Mouse (Mus musculus) layer of hippocampus, adult 9-11 months (tissue): ENCODE measurements at regions not wholly inside any gene's neighbourhood (a gene's known extent, or its start where the extent isn't known, plus 50 kb on each side); places are given as distances from the start of the nearest gene placed in this dataset.
A peak's percentile ranks its signal among the peaks of the same experiment; 100 is the strongest.

Experiments used
- DNase-seq: peaks from one replicate; pipeline ENCODE4 v3.0.0; 2022

- DNase-seq = no peak
These were observed 687.0 kb upstream of the Vrk2 start for GRCm38 (mm10) chr11:27280791-27281190.

GRCm38 (mm10) chr11:27264253-27264652 lies 670.5 kb upstream of the Vrk2 start:
- DNase-seq = peak; percentile 57

GRCm38 (mm10) chr11:27258521-27258920 lies 664.7 kb upstream of the Vrk2 start:
- DNase-seq = no peak

GRCm38 (mm10) chr11:27235884-27236283 lies 642.1 kb upstream of the Vrk2 start:
- DNase-seq = no peak

DNA sequence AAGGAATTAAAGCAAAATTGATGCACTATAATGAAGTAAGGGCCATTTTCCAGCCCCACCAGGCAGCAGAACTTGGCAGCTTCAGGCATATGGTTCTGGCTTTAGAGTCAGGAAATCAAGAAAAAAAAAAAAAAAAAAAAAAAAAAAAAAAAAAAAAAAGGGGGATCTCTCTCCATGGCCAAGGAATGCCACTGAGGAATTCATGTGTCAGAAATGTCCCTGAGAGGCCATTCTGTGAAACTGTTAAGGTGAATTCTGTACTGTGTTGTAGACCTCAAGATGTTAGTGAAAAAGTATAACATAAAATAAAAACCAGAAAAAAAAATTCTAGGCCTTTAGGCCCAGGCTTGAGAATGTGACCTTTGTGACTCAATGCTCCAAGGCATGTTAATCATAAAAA lies 632.7 kb upstream of the Vrk2 start:
- DNase-seq = no peak

DNA sequence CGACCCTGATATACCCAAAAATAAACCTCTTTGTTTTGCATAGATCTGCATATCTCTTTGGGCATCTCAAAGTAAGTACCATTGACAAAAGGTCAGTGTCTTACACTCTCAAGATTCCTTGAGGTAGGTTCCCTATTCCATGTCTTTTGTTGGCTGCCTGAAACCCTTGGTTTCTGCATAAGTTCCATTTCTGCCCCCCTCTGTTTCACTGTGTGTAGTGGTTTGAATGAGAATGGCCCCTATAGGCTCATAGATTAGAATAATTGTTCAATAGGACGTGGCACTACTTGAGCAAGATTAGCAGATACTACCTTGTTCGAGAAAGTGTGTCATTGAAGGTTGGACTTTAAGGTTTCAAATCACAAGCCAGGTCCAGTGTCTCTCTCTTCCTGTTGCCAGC lies 628.6 kb upstream of the Vrk2 start:
- no peak for DNase-seq

- DNase-seq = no peak
These were observed 628.2 kb upstream of the Vrk2 start for GRCm38 (mm10) chr11:27221956-27222355.

GRCm38 (mm10) chr11:27219715-27220699 lies 626.2 kb upstream of the Vrk2 start:
- DNase-seq = no peak

- DNase-seq = no peak
These were observed 622.0 kb upstream of the Vrk2 start for GRCm38 (mm10) chr11:27215752-27216151.

- DNase-seq = no peak
These were observed 609.8 kb upstream of the Vrk2 start for GRCm38 (mm10) chr11:27203330-27204214.

DNA sequence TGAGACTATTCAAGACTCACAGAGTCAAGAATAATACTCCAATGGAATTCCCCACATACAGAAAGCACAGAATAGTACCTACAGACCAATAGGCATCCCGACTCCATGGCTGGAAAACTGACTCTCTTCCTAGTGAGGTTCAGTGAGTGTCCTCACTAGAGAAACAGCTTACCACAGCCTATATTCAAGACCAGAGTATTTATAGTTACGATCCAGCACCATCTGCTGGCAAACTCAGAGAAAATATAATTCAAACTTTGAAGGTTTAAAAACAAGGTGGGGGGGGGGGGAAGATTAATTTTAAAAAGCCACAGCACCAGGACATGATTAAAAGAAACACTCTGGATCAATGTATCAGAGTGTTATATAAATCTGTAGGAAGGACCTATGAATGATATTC lies 590.2 kb upstream of the Vrk2 start:
- DNase-seq = no peak

DNA sequence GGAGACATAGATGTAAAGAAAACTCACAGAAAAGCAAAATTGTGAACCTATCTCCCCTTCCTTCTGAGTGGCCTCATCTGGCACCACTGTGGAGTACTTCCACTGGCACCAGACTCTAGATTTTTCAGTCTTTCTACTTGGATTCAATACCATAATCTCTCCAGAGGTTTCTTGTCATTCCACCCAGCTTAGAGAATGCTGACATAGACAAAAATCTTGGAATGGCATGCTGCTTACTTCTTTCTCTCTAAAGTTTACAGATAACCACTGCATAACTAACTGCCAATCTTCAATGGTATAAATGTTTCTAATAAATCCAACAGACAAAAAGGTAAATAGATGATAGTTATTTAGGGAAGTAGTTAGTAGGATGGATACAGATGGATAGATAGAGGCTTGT lies 589.6 kb upstream of the Vrk2 start:
- DNase-seq = no peak

GRCm38 (mm10) chr11:27160411-27160810 lies 566.6 kb upstream of the Vrk2 start:
- no peak for DNase-seq
